Mouse (Mus musculus) embryonic fibroblast, embryonic 13.5 days (primary cell): ENCODE data around the gene Zzef1. TPM values are rescaled to one million over a fixed set of nuclear protein-coding genes. Genes with fewer than 3 reads are reported as not detected.

ENCODE experiments used
- H3K27ac ChIP-seq: 2 replicates; pipeline ENCODE4 v1.5.1; 2012; ENCODE audit warnings: low read length, control low read depth, inconsistent platforms; ENCODE audit not compliant: insufficient read depth
- H3K4me1 ChIP-seq: 2 replicates; pipeline ENCODE4 v1.6.1; 2011; ENCODE audit warnings: low read length; ENCODE audit not compliant: control insufficient read depth, insufficient read depth
- H3K4me3 ChIP-seq: 2 replicates; pipeline ENCODE4 v1.5.1; 2011; ENCODE audit warnings: mild to moderate bottlenecking, control low read depth, low read length; ENCODE audit not compliant: insufficient read depth
- CTCF ChIP-seq: IDR thresholded peaks from 2 replicates; pipeline ENCODE4 v1.5.1; 2011; ENCODE audit warnings: mild to moderate bottlenecking, control low read depth, low read length, moderate library complexity, borderline replicate concordance; ENCODE audit not compliant: insufficient read depth
- POLR2A ChIP-seq: IDR thresholded peaks from 2 replicates; pipeline ENCODE4 v1.6.1; 2011; ENCODE audit warnings: low read depth, mild to moderate bottlenecking, control low read depth, low read length, moderate library complexity
- polyA plus RNA-seq: library from polyadenylated mRNA; stranded (reverse); fragments of >200 nt; gene quantifications from 2 replicates; pipeline ENCODE4 v1.2.4, GENCODE M21; 2011; ENCODE audit warnings: low read depth; ENCODE audit not compliant: missing spikeins, insufficient read length

Gene Zzef1
- polyA plus RNA-seq, 1 experiment, result 30.3 TPM

GRCm38 (mm10) chr11:72926226-72926890 lies 130.3 kb downstream of the Zzef1 start:
- Histone ChIP-seq H3K27ac (no peak overlapping the region), H3K4me3 (no peak overlapping the region)
- peak; percentile 93 for TF ChIP-seq CTCF
- TF ChIP-seq POLR2A, result no peak

GRCm38 (mm10) chr11:72928516-72928915 lies 132.5 kb downstream of the Zzef1 start:
- Histone ChIP-seq H3K27ac (no peak overlapping the region), H3K4me3 (no peak overlapping the region), H3K4me1 (no peaks in the 10 kb centered on the region)
- TF ChIP-seq CTCF (no peak), POLR2A (no peak)

More at GRCm38 (mm10) chr11:72926226-72926890, 130.3 kb downstream of the Zzef1 start:
- no peaks in the 10 kb centered on the region for H3K4me1 ChIP-seq

GRCm38 (mm10) chr11:72940208-72941143 lies 144.4 kb downstream of the Zzef1 start:
- H3K27ac ChIP-seq, result no peak overlapping the region

GRCm38 (mm10) chr11:72944996-72945793 lies 149.2 kb downstream of the Zzef1 start:
- no peak overlapping the region for H3K27ac ChIP-seq
- no peak overlapping the region for H3K4me3 ChIP-seq
- no peaks in the 10 kb centered on the region for H3K4me1 ChIP-seq
- TF ChIP-seq CTCF (no peak), POLR2A (no peak)

More at GRCm38 (mm10) chr11:72940208-72941143, 144.4 kb downstream of the Zzef1 start:
- no peak overlapping the region for H3K4me3 ChIP-seq
- no peaks in the 10 kb centered on the region for H3K4me1 ChIP-seq
- TF ChIP-seq POLR2A, result no peak
- TF ChIP-seq CTCF, result peak; percentile 14; the same call in 1 of the 2 replicates

GRCm38 (mm10) chr11:72945875-72946559 lies 150.0 kb downstream of the Zzef1 start:
- Histone ChIP-seq H3K27ac (no peak overlapping the region), H3K4me3 (no peak overlapping the region)

GRCm38 (mm10) chr11:72946560-72947119 lies 150.6 kb downstream of the Zzef1 start:
- H3K4me3 ChIP-seq, result no peak overlapping the region
- H3K27ac ChIP-seq, result no peak overlapping the region
- no peaks in the 10 kb centered on the region for H3K4me1 ChIP-seq
- TF ChIP-seq CTCF (no peak), POLR2A (no peak)

More at GRCm38 (mm10) chr11:72945875-72946559, 150.0 kb downstream of the Zzef1 start:
- H3K4me1 ChIP-seq, result no peaks in the 10 kb centered on the region
- no peak for TF ChIP-seq POLR2A

- H3K4me1 ChIP-seq, result no peaks in the 10 kb centered on the region
- no peak overlapping the region for H3K27ac ChIP-seq
- no peak overlapping the region for H3K4me3 ChIP-seq
- no peak for TF ChIP-seq POLR2A
- TF ChIP-seq CTCF, result no peak
Measured at GRCm38 (mm10) chr11:72947840-72948239, 151.8 kb downstream of the Zzef1 start.

GRCm38 (mm10) chr11:72948254-72948653 lies 152.2 kb downstream of the Zzef1 start:
- Histone ChIP-seq H3K4me1 (no peaks in the 10 kb centered on the region), H3K27ac (no peak overlapping the region), H3K4me3 (no peak overlapping the region)
- TF ChIP-seq CTCF (no peak), POLR2A (no peak)
